Mouse (Mus musculus): Measurements from ENCODE around the gene Fam186a. TPM values are rescaled to one million over a fixed set of nuclear protein-coding genes. Genes with fewer than 3 reads are reported as not detected.
A peak's percentile ranks its signal among the peaks of the same experiment; 100 is the strongest.
"Not testable (repeated sequence)": the region's sequence is repeated elsewhere in the genome, so short reads cannot be mapped to it uniquely, and the experiment has no call there.

Gene Fam186a
- total RNA-seq, 2 experiments from 2014 or later, result 0.04 to 0.06 TPM

- intact Hi-C loops (cut with DNase I), result no loop called here
- no peak for DNase-seq
Measured at GRCm38 (mm10) chr15:99936659-99937058, 30.2 kb downstream of the Fam186a start.

- no peak for DNase-seq
- intact Hi-C loops (cut with DNase I), result no loop called here
Measured at GRCm38 (mm10) chr15:99934501-99934900, 32.4 kb downstream of the Fam186a start.

- no peak for DNase-seq
- intact Hi-C loops (cut with DNase I), result no loop called here
Measured at GRCm38 (mm10) chr15:99931231-99931630, 35.6 kb downstream of the Fam186a start.

- intact Hi-C loops (cut with DNase I), result no loop called here
Measured at GRCm38 (mm10) chr15:99919601-99920158, 47.2 kb downstream of the Fam186a start.

GRCm38 (mm10) chr15:99917264-99917663, 49.6 kb downstream of the Fam186a start:
- DNase-seq, result no peak
- intact Hi-C loops (cut with DNase I), result no loop called here

More at GRCm38 (mm10) chr15:99919601-99920158, 47.2 kb downstream of the Fam186a start:
- DNase-seq, result no peak

- DNase-seq, result no peak
- intact Hi-C loops (cut with DNase I), result no loop called here
Measured at GRCm38 (mm10) chr15:99914613-99915012, 52.2 kb downstream of the Fam186a start.

- intact Hi-C loops (cut with DNase I), result no loop called here
- DNase-seq, result no peak
Measured at GRCm38 (mm10) chr15:99911785-99912184, 55.1 kb downstream of the Fam186a start.

GRCm38 (mm10) chr15:99909339-99909996, 57.4 kb downstream of the Fam186a start:
- DNase-seq, result peak; percentile 52
- intact Hi-C loops (cut with DNase I), result loop anchor here (10.0 kb wide), 2 partner anchors 195 to 315 kb away; partner anchors contain the start of genes Aqp5 and Gpd1

- intact Hi-C loops (cut with DNase I), result loop anchor here (10.0 kb wide), 2 partner anchors 193 to 313 kb away; partner anchors contain the start of genes Aqp5 and Gpd1
- no peak for DNase-seq
Measured at GRCm38 (mm10) chr15:99907514-99907913, 59.3 kb downstream of the Fam186a start.

- intact Hi-C loops (cut with DNase I), result loop anchor here (10.0 kb wide), 2 partner anchors 192 to 312 kb away; partner anchors contain the start of genes Aqp5 and Gpd1
- DNase-seq, result no peak
Measured at GRCm38 (mm10) chr15:99907041-99907440, 59.8 kb downstream of the Fam186a start.

- DNase-seq, result no peak
- intact Hi-C loops (cut with DNase I), result loop anchor here (10.0 kb wide), 2 partner anchors 190 to 310 kb away; partner anchors contain the start of genes Aqp5 and Gpd1
Measured at GRCm38 (mm10) chr15:99904841-99905240, 62.0 kb downstream of the Fam186a start.

GRCm38 (mm10) chr15:99904333-99904732, 62.5 kb downstream of the Fam186a start:
- intact Hi-C loops (cut with DNase I), result loop anchor here (10.0 kb wide), 2 partner anchors 190 to 310 kb away; partner anchors contain the start of genes Aqp5 and Gpd1
- DNase-seq, result peak; percentile 68

GRCm38 (mm10) chr15:99903227-99903626, 63.6 kb downstream of the Fam186a start:
- DNase-seq, result no peak
- intact Hi-C loops (cut with DNase I), result loop anchor here (10.0 kb wide), 2 partner anchors 188 to 308 kb away; partner anchors contain the start of genes Aqp5 and Gpd1

- intact Hi-C loops (cut with DNase I), result loop anchor here (10.0 kb wide), 2 partner anchors 188 to 308 kb away; partner anchors contain the start of genes Aqp5 and Gpd1
- DNase-seq, result no peak
Measured at GRCm38 (mm10) chr15:99902786-99903185, 64.1 kb downstream of the Fam186a start.

GRCm38 (mm10) chr15:99896621-99897020, 70.2 kb downstream of the Fam186a start:
- intact Hi-C loops (cut with DNase I), result no loop called here
- no peak for DNase-seq

GRCm38 (mm10) chr15:99891355-99891754, 75.5 kb downstream of the Fam186a start:
- intact Hi-C loops (cut with DNase I), result no loop called here
- DNase-seq, result no peak

GRCm38 (mm10) chr15:99890412-99891236, 76.2 kb downstream of the Fam186a start:
- intact Hi-C loops (cut with DNase I), result no loop called here
- DNase-seq, result no peak

GRCm38 (mm10) chr15:99889275-99889874, 77.5 kb downstream of the Fam186a start:
- intact Hi-C loops (cut with DNase I), result no loop called here
- no peak for DNase-seq

GRCm38 (mm10) chr15:99887130-99887529, 79.7 kb downstream of the Fam186a start:
- DNase-seq; intact Hi-C loops (cut with DNase I): not testable (repeated sequence)

GRCm38 (mm10) chr15:99884038-99884437, 82.8 kb downstream of the Fam186a start:
- intact Hi-C loops (cut with DNase I), result no loop called here
- no peak for DNase-seq
